Mouse (Mus musculus) small intestine, adult 2 months (tissue): ENCODE data around the gene Serping1.

Source experiments
- CTCF ChIP-seq: fragments of 200-500 bp; IDR thresholded peaks from 2 replicates; pipeline ENCODE4 v1.5.1; 2012; ENCODE audit warnings: low read depth, mild to moderate bottlenecking, control low read depth, inconsistent platforms, low read length, moderate library complexity, mixed read lengths; ENCODE audit not compliant: insufficient replicate concordance, insufficient read length; ENCODE audit errors: extremely low read depth
- POLR2A ChIP-seq: fragments of 200-500 bp; IDR thresholded peaks from 2 replicates; pipeline ENCODE4 v1.6.1; 2012; ENCODE audit warnings: low read depth, mild to moderate bottlenecking, control low read depth, inconsistent platforms, low read length, moderate library complexity

GRCm38 (mm10) chr2:84758542-84759127 is 16.6 kb downstream of the Serping1 start:
- TF ChIP-seq CTCF (no peak), POLR2A (no peak)
